Mouse (Mus musculus): ENCODE data around the gene Zfp758. TPM values are rescaled to one million over a fixed set of nuclear protein-coding genes. Genes with fewer than 3 reads are reported as not detected.
"Not testable (repeated sequence)": the region's sequence is repeated elsewhere in the genome, so short reads cannot be mapped to it uniquely, and the experiment has no call there.

The Zfp758 gene
- total RNA-seq (2014; fragmentation: Nextera tagmentation), result 3.1 and 15.2 TPM in 2 replicates
- total RNA-seq (2017), result 9.9 and 17.9 TPM in 2 replicates

DNA sequence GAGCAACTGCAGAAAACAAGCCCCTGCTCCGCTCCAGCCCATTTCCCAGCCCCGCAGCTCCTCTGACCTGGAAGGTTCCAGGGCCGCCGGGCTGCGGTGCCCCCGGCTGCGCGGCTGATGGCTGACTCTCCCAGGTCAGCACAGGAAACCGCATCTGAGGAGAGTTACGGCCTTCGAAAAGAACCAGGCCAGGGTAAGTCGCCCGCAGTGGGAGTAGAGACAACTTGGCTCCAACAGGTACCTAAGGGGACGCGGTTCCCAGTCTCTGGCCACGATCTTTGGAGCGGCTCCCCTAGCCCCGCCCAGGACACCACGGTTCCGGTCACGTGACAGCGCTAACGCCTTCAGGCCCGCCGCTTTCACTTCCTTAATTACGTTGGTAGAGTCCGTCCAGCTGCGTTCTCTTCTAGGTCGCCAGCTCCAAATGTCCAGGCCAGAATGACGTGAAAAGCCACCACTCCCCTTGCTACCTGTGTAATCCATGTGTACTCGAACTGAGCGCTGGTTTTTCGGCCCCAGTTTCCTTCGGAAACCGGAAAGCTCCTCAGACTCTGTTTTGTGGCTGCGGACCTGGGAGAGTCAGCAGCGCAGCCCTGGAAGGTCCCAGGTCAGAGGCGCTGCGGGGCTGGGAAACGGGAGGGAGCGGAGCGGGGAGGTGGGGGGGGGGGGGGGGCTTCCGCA, at the start of gene Zfp758, which contains the start of gene Zfp944:
Zfp758 (plus strand) TSS at position 353 of the 681 bp plus-strand sequence.
Zfp944 (minus strand) TSS at position 300 of the 681 bp plus-strand sequence.
- ATAC-seq (replicated peaks; ENCODE audit: poor library complexity, severe bottlenecking), result peak; percentile 96

DNA sequence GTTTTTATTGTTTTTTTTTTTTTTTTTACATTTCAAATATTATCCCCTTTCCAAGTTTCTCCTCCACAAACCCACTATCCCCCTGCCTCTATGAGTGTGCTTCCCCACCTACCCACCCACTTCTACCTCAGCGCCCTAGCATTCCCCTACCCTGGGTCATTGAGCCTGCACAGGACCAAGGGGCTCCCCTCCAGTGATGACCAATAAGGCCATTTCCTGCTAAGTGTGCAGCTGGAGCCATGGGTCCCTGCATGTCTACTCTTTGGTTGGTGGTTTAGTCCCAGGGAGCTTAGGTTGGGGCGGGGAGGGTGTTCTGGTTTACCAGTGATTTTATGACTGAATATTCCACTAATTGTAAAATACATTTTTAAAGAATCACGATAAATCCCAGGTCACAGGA, 47.0 kb upstream of the Zfp758 start:
- peak; percentile 34 for ATAC-seq (replicated peaks; ENCODE audit: poor library complexity, severe bottlenecking)

DNA sequence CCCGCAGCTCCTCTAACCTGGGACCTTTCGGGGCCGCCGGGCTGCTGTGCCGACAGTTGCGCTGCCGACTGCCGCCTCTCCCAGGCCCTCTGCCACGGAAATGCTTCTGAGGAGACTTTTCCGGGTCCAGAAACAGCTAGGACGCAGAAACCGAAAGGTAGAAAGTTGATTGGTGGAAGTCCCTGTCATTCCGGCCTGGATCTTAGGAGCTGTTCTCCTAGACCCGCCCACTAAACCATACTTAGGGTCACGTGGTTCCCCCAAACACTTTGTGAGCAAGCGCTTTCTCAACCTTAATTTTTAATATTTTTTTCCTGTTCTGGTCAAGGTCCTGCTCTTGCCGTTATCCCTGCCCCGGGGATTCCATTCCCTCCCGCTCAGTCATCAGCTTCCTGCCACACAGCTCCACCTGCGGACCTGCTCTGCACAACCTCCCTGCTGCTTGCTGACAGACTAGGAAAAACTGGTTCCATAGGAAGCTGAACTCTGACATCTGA, 46.5 kb upstream of the Zfp758 start, which contains the start of gene CT030661.1:
CT030661.1 (minus strand) TSS at position 108 of the 497 bp plus-strand sequence.
- ATAC-seq (replicated peaks; ENCODE audit: poor library complexity, severe bottlenecking), result peak; percentile 100

DNA sequence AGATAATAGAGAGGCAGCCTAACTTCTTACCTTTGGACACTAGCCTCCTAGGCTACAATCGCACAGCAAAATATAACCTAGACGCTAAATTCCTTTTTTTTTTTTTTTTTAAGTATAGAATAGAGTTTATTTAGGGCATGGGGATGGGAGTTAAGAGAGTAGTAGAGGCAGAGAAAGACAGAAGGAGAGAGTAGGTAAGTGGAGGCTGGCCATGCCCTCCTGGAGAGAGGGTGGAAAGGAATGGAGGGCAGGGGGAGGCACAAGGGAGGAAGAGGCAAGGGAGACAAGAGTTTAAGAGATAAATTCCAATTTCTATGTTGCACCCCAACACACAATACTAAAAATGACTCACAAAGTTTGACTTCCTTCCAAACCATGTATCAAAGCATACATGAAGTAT, 46.0 kb upstream of the Zfp758 start:
- ATAC-seq (replicated peaks; ENCODE audit: poor library complexity, severe bottlenecking), result not testable (repeated sequence)

DNA sequence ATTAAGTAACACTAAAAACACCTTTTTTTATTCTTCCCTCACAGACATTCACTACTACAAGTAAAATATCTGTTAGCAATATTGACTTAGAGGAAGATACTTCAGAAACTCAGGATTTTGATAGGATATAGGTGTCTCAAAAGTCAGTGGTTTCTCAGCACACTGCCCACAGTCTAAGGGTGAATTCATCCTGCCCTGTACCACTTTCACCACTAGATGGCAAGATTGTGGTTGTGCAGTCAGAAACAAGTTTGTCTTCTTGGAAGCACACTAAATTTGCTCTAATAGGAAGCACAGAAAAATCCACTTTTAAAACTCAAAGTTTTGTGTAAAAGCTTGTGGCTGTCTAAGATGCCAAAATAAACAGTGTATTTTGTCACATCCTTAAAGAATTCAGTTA, 8.5 kb upstream of the Zfp758 start:
- ATAC-seq (replicated peaks; ENCODE audit: poor library complexity, severe bottlenecking), result peak; percentile 98

DNA sequence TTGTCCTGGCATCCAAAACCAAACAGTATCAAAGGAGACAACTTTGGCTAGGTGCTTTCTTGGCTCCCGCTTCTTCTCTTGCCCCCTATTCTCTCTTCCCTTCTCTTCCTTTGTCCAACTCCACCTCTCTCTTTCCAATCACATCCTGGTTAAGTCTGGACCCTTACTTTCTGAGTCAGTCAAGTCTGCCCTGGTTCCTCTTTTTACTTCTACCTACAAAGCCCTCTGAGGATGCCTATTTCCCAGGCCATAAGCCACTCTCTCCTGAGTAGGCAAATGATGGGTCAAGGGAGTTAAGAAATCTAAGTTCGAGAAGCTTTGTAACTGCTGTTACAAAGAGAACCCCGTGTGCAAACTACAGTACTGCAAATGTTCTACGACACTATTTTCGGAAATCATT, 681 bp upstream of the Zfp758 start:
- peak; percentile 57 for ATAC-seq (replicated peaks; ENCODE audit: poor library complexity, severe bottlenecking)

DNA sequence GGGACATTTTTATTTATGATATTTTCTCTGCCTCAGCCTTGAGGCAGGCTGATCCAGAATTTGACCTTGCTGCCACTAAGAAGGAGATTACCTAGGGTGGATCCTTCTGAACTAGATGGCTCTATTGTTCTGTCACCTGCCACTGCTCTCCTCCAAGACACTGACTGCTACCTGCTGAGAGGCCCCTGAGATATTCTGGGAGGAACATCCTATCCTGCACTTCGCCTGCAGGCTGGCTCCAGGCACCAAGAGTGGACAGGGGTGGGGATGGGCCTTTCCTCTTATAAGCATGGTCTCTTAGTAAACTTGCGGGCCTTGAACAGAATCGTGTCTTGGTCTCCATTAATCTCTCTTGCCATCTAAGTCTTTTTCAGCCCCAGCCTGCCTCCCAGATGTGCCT, 2.6 kb downstream of the Zfp758 start:
- ATAC-seq (replicated peaks; ENCODE audit: poor library complexity, severe bottlenecking), result no peak

DNA sequence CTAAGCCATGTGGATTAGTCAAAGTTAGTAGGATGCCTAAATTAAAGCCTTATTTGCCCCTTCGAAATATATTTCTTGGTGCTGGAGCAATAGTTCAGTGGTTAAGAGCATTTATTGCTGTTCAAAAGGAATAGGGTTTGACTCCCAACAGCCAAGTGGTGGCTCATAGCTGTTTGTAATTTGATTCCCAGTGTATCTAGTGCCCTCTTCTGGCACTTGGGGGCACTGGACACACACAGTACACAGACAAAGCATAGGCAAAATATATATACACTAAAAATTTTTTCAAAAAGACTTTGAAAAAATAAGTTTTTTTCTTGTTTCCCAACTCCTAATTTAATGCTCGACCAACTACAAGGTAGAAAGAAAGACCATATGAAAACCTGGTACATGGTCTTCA, 49.5 kb downstream of the Zfp758 start:
- ATAC-seq (replicated peaks; ENCODE audit: poor library complexity, severe bottlenecking), result peak; percentile 98

DNA sequence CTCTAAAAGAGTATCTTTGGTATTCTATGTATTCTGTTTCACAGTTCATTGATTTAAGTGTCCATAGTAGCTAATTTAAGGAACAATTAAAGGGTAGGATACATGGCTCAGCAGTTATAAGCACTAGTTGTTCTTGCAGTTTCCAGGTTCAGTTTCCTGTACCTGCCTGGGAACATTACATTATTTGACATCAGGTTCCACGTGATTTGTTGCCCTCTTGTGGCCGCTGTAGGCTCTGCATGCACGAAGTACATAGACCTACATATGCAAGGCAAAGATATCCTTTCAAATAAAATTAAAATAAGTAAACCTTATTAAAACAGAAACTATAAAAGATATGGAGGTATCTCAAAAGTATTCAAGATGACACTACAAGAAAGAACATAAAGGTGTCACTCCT, 56.3 kb downstream of the Zfp758 start:
- peak; percentile 98 for ATAC-seq (replicated peaks; ENCODE audit: poor library complexity, severe bottlenecking)

DNA sequence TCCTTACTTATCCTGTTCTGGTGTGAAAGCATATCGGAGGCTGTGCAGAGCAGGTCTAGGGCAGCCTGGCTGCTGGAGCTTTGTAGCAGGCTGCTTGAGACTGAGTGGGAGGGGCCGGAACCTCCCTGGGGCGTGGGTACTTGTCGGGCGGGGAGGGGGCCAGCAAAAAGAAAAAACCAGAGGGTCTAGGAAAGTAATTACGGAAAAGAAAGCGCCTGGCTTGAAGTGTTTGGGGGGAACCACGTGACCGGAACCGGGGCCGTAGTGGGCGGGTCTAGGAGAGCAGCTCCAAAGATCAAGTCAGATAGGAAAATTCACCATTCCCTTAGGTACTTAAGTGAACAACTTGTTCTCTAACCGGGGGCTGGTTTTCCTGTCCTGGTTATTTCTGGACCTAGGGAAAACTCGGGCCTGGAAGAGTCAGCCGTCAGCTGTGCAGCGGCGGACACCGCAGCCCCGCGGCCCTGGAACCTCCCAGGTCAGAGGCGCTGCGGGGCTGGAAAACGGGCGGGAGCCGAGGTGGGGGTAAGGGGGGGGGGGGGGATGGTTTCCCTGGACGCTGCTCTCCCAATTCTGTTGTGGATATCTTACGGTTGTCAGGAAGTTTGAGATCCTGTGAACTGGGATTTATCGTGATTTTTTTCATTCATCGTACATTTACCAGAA, 62.8 kb downstream of the Zfp758 start, which contains the start of gene Zfp946:
Zfp946 (plus strand) TSS at position 271 of the 666 bp plus-strand sequence.
- peak; percentile 96 for ATAC-seq (replicated peaks; ENCODE audit: poor library complexity, severe bottlenecking)

DNA sequence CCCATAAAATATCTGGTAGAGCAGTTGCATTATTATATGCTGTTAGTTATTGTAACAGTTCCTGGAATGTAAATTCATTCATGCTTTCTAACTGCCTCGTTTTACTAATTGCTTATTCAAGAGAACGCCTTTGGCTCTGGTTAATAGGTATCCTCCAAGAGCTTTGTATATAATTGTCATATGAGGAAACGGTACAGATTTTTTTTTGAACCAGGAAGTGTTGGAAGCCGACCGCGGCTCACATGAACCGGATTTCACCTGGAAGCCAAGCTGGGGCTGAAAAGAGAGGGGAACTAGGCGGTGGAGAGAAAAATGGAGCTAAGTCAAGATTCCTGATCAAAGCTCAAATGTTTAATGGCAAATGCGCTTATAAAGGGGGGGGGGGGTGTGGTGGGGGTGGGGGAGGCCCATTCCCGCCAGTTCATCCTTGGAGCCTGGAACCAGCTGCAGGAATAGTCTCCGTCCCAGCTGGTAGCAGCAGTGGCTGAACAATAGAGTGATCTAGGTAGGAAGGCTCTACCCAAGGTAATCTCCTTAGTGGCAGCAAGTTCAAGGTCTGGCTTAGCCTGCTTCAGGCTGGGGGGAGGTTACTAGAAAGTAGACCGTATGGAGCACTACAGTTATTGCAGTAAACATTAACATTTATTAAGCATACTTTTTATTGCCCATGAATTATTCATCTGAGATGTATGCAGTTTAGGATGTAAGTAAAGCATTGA, 63.5 kb downstream of the Zfp758 start:
- peak; percentile 38; the same call in 1 of the 2 replicates for ATAC-seq (replicated peaks; ENCODE audit: poor library complexity, severe bottlenecking)

Other genes with a start within 250 kb of the Zfp758 start
- gene Zfp947, start 195.3 kb upstream of the Zfp758 start, total RNA-seq (2014; fragmentation: Nextera tagmentation), result 3.7 and 4.5 TPM in 2 replicates
- gene Zfp947, start 195.3 kb upstream of the Zfp758 start, total RNA-seq (2017), result 3.4 and 4.9 TPM in 2 replicates
- 6.1 and 11.1 TPM in 2 replicates for gene Zfp994, start 135.8 kb upstream of the Zfp758 start, total RNA-seq (2014; fragmentation: Nextera tagmentation)
- gene Zfp994, start 135.8 kb upstream of the Zfp758 start, total RNA-seq (2017), result 5.1 and 9.7 TPM in 2 replicates
- gene CT030661.1, start 46.6 kb upstream of the Zfp758 start, total RNA-seq (2014; fragmentation: Nextera tagmentation), result 16.0 and 19.6 TPM in 2 replicates
- gene CT030661.1, start 46.6 kb upstream of the Zfp758 start, total RNA-seq (2017), result 23.0 and 26.6 TPM in 2 replicates
- 10.9 and 17.8 TPM in 2 replicates for gene Zfp944, start 53 bp upstream of the Zfp758 start, total RNA-seq (2014; fragmentation: Nextera tagmentation)
- gene Zfp944, start 53 bp upstream of the Zfp758 start, total RNA-seq (2017), result 13.1 and 13.5 TPM in 2 replicates
- 10.1 and 10.2 TPM in 2 replicates for gene Zfp946, start 62.8 kb downstream of the Zfp758 start, total RNA-seq (2014; fragmentation: Nextera tagmentation)
- gene Zfp946, start 62.8 kb downstream of the Zfp758 start, total RNA-seq (2017), result 3.2 and 8.2 TPM in 2 replicates
- not detected in 2 replicates for gene Vmn2r111, start 212.0 kb downstream of the Zfp758 start, total RNA-seq (2014; fragmentation: Nextera tagmentation)
- gene Vmn2r111, start 212.0 kb downstream of the Zfp758 start, total RNA-seq (2017), result not detected in 2 replicates
- not detected in 2 replicates for gene Vmn2r112, start 239.5 kb downstream of the Zfp758 start, total RNA-seq (2014; fragmentation: Nextera tagmentation)
- not detected in 2 replicates for gene Vmn2r112, start 239.5 kb downstream of the Zfp758 start, total RNA-seq (2017)